Mouse (Mus musculus): ENCODE data around the gene Clnk. TPM values are rescaled to one million over a fixed set of nuclear protein-coding genes. Genes with fewer than 3 reads are reported as not detected.

Clnk gene
- polyA plus RNA-seq, 1 experiment, result 0.13 TPM

GRCm38 (mm10) chr5:38698466-38698865 lies 178.1 kb downstream of the Clnk start:
- H3K4me3 ChIP-seq (replicated peaks; ENCODE audit: extremely low read depth, low read depth, low read length), result no peak overlapping the region
- no peak for TF ChIP-seq POLR2A (IDR thresholded peaks at IDR 0.05; ENCODE audit: borderline replicate concordance, extremely low read depth, low read depth, low read length)
- no peak for TF ChIP-seq CTCF (IDR thresholded peaks at IDR 0.05; ENCODE audit: insufficient read depth, low read length)
- no peaks in the 10 kb centered on the region for H3K4me1 ChIP-seq (ENCODE audit: control insufficient read depth, insufficient read depth, low read length)
- DNase-seq, result no peak
- 70% methylated on average over 5 of the region's 5 CpGs for WGBS

GRCm38 (mm10) chr5:38698046-38698445 lies 178.6 kb downstream of the Clnk start:
- no peak for DNase-seq
- TF ChIP-seq CTCF (IDR thresholded peaks at IDR 0.05; ENCODE audit: insufficient read depth, low read length) (no peak), POLR2A (IDR thresholded peaks at IDR 0.05; ENCODE audit: borderline replicate concordance, extremely low read depth, low read depth, low read length) (no peak)
- Histone ChIP-seq H3K4me3 (replicated peaks; ENCODE audit: extremely low read depth, low read depth, low read length) (no peak overlapping the region), H3K4me1 (ENCODE audit: control insufficient read depth, insufficient read depth, low read length) (no peaks in the 10 kb centered on the region)
- whole genome bisulfite sequencing, result 38% methylated on average over 3 of the region's 3 CpGs

- no peak for TF ChIP-seq CTCF (IDR thresholded peaks at IDR 0.05; ENCODE audit: insufficient read depth, low read length)
- TF ChIP-seq POLR2A (IDR thresholded peaks at IDR 0.05; ENCODE audit: borderline replicate concordance, extremely low read depth, low read depth, low read length), result no peak
- no peak for DNase-seq
Observed at GRCm38 (mm10) chr5:38696616-38697375, 179.8 kb downstream of the Clnk start.

GRCm38 (mm10) chr5:38692859-38693258 lies 183.8 kb downstream of the Clnk start:
- WGBS, result 82% methylated on average over 6 of the region's 6 CpGs
- DNase-seq, result no peak
- Histone ChIP-seq H3K4me3 (replicated peaks; ENCODE audit: extremely low read depth, low read depth, low read length) (no peak overlapping the region), H3K4me1 (ENCODE audit: control insufficient read depth, insufficient read depth, low read length) (no peaks in the 10 kb centered on the region)
- TF ChIP-seq POLR2A (IDR thresholded peaks at IDR 0.05; ENCODE audit: borderline replicate concordance, extremely low read depth, low read depth, low read length) (no peak), CTCF (IDR thresholded peaks at IDR 0.05; ENCODE audit: insufficient read depth, low read length) (no peak)

More at GRCm38 (mm10) chr5:38696616-38697375, 179.8 kb downstream of the Clnk start:
- WGBS, result 71% methylated on average over 8 of the region's 8 CpGs
- Histone ChIP-seq H3K4me3 (replicated peaks; ENCODE audit: extremely low read depth, low read depth, low read length) (no peak overlapping the region), H3K4me1 (ENCODE audit: control insufficient read depth, insufficient read depth, low read length) (no peaks in the 10 kb centered on the region)

GRCm38 (mm10) chr5:38689186-38689585 lies 187.4 kb downstream of the Clnk start:
- no peak for DNase-seq
- H3K4me3 ChIP-seq (replicated peaks; ENCODE audit: extremely low read depth, low read depth, low read length), result no peak overlapping the region
- no peaks in the 10 kb centered on the region for H3K4me1 ChIP-seq (ENCODE audit: control insufficient read depth, insufficient read depth, low read length)
- no peak for TF ChIP-seq CTCF (IDR thresholded peaks at IDR 0.05; ENCODE audit: insufficient read depth, low read length)
- no peak for TF ChIP-seq POLR2A (IDR thresholded peaks at IDR 0.05; ENCODE audit: borderline replicate concordance, extremely low read depth, low read depth, low read length)
- 82% methylated on average over 6 of the region's 6 CpGs for WGBS

GRCm38 (mm10) chr5:38687694-38688093 lies 188.9 kb downstream of the Clnk start:
- DNase-seq, result no peak
- 82% methylated on average over 1 of the region's 1 CpGs for WGBS

GRCm38 (mm10) chr5:38684164-38684911 lies 192.3 kb downstream of the Clnk start, which contains the start of gene Zfp518b:
Gene Zfp518b (minus strand): TSS chr5:38684826.
- TF ChIP-seq CTCF (IDR thresholded peaks at IDR 0.05; ENCODE audit: insufficient read depth, low read length) (no peak), POLR2A (IDR thresholded peaks at IDR 0.05; ENCODE audit: borderline replicate concordance, extremely low read depth, low read depth, low read length) (no peak)
- peak; percentile 75 for DNase-seq
- H3K4me3 ChIP-seq (replicated peaks; ENCODE audit: extremely low read depth, low read depth, low read length), result peak within 1 kb of the TSS; percentile 65
- 1% methylated on average over 82 of the region's 89 CpGs for WGBS
- no peaks in the 10 kb centered on the region for H3K4me1 ChIP-seq (ENCODE audit: control insufficient read depth, insufficient read depth, low read length)

More at GRCm38 (mm10) chr5:38687694-38688093, 188.9 kb downstream of the Clnk start:
- TF ChIP-seq POLR2A (IDR thresholded peaks at IDR 0.05; ENCODE audit: borderline replicate concordance, extremely low read depth, low read depth, low read length), result no peak
- TF ChIP-seq CTCF (IDR thresholded peaks at IDR 0.05; ENCODE audit: insufficient read depth, low read length), result no peak
- no peaks in the 10 kb centered on the region for H3K4me1 ChIP-seq (ENCODE audit: control insufficient read depth, insufficient read depth, low read length)
- no peak overlapping the region for H3K4me3 ChIP-seq (replicated peaks; ENCODE audit: extremely low read depth, low read depth, low read length)

GRCm38 (mm10) chr5:38658836-38659235 lies 217.8 kb downstream of the Clnk start:
- DNase-seq, result no peak
- 81% methylated on average over 5 of the region's 5 CpGs for WGBS
- H3K4me3 ChIP-seq (replicated peaks; ENCODE audit: extremely low read depth, low read depth, low read length), result no peak overlapping the region
- no peaks in the 10 kb centered on the region for H3K4me1 ChIP-seq (ENCODE audit: control insufficient read depth, insufficient read depth, low read length)
- TF ChIP-seq CTCF (IDR thresholded peaks at IDR 0.05; ENCODE audit: insufficient read depth, low read length) (no peak), POLR2A (IDR thresholded peaks at IDR 0.05; ENCODE audit: borderline replicate concordance, extremely low read depth, low read depth, low read length) (no peak)

Other genes starting within 250 kb of the Clnk start
- 1.2 and 2.3 TPM in 2 replicates for gene Zfp518b, start 192.0 kb downstream of the Clnk start, polyA plus RNA-seq (2012; rRNA removed)